Mouse (Mus musculus): ENCODE measurements around the gene 1500009C09Rik.

1500009C09Rik gene

DNA sequence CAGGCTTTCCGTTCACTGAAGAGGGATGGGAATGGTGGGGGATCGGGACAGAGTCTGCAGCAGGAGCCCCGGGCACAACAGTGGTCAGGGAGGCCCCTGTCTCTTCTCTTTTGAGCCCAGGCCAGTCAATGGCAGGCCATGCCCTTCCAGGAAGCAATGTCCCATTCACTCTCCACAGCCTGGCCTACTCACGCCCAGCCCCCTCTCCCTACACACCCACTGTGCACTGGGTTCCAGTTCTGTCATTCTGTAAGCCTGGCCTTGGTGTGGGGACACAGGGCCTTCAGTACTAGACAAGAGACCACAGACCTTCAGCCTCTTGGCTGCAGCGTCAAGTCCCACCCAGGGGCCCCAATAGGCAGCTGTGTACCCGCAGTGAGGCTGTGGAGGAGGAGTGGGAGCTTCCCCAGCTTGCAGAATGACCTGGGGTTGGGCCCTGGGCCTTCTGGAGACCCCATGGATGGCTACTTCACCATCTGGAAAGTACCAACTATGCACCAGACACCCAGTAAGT, 22.0 kb upstream of the 1500009C09Rik start:
- CTCF ChIA-PET: interaction anchor here in 2 of 4 experiments (0.9 to 1.6 kb wide), 3 partner anchors 11 to 149 kb away, joined by 3 to 5 read pairs (median 3); no protein-coding TSS in a partner anchor
- POLR2A ChIA-PET: interaction anchor here in 2 of 4 experiments (0.5 to 9.1 kb wide), 15 partner anchors 9 to 189 kb away, joined by 3 to 117 read pairs (median 4); partner anchors contain the start of genes Srebf2 (in 2 of the 2), Tnfrsf13c (in 2 of the 2), Cenpm (in 1 of the 2) and Shisa8 (in 1 of the 2)

DNA sequence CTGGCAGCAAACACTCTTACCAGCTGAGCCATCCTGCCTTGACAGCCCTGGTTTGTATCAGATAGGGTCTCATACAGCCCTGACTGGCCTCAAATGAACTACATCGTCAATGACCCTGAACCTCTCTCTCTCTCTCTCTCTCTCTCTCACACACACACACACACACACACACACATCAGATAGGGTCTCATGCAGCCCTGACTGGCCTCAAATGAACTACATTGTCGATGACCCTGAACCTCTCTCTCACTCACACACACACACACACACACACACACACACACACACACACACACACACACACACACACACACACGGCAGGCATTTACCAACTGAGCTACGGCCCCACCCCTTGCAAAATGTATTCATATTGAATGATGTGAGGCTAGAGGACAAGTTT, 21.1 kb upstream of the 1500009C09Rik start:
- CTCF ChIA-PET: interaction anchor here in 3 of 4 experiments (0.6 to 5.1 kb wide), 11 partner anchors 9 to 814 kb away, joined by 3 to 57 read pairs (median 5); partner anchors contain the start of genes Srebf2 (in 1 of the 3) and Tnfrsf13c (in 1 of the 3)
- POLR2A ChIA-PET: interaction anchor here (0.7 to 9.1 kb wide), 28 partner anchors 9 to 270 kb away, joined by 3 to 117 read pairs (median 4); partner anchors contain the start of genes Cenpm (in 2 of the 4), Shisa8 (in 2 of the 4), Srebf2 (in 2 of the 4) and Tnfrsf13c (in 2 of the 4)

DNA sequence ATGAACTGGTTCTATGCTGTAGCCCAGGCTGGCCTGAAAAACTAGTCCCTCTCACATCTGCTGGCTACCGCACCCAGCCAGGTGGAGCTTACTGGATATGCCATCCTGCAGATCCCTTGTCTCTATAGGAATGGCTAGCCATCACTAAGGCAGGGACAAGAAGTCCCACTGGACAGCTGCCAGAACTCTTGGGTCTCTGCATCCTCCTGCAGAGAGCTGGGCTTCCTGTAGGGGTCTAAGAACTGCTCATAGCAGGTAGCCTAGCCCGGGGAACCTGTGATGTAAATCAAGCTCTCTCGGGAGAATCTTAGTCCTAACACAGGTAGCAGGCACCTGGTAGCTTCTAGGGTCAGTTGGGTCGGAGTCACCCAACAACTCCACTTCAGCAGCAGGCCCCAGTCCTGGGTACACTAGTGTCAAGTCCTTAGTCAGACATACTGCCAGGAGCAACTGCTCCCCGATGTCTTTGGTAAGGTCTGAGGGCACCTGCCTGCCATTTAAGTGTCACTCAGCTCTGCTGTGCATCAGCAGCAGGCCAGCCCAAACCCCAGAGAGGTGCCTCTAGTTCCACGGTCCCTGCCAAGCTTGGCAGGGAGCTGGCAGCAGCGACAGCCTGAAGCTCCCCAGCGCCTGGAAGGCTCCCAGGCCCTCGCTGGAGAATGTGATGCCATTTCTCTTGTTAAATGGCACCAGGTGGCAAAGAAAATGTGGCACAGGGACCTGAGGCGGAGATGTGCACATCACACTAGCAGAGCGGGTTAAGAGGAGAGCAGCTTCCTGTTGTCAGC, 20.4 kb upstream of the 1500009C09Rik start:
- ChIA-PET POLR2A (interaction anchor here (0.5 to 9.1 kb wide), 38 partner anchors 9 to 306 kb away, joined by 3 to 117 read pairs (median 4); partner anchors contain the start of genes Cenpm (in 2 of the 4), Srebf2 (in 2 of the 4), Tnfrsf13c (in 2 of the 4) and Ccdc134 (in 1 of the 4)), CTCF (interaction anchor here in 3 of 4 experiments (0.6 to 5.1 kb wide), 16 partner anchors 9 to 813 kb away, joined by 3 to 57 read pairs (median 4); partner anchors contain the start of genes Srebf2 (in 1 of the 3) and Tnfrsf13c (in 1 of the 3))

DNA sequence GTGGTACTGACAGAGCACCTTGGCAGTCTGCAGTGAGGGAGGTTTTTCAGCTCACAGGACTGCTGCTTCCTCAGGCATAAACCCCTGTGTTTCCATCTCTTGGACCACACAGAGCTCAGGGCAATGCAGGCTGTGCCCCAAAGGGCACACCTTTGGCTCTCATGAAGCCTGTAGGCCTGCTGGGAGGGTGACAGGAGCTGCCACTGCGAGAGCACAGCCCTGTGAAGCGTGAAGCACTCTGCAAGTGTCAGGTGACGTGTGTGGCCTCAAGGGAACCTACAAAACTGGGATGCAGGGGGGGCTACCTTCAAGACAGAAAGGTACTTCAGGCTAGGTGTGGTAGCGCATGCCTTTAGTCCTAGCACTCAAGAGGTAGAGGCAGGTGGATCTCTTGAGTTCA, 19.5 kb upstream of the 1500009C09Rik start:
- CTCF ChIA-PET: interaction anchor here (0.7 to 5.1 kb wide), 12 partner anchors 11 to 167 kb away, joined by 3 to 57 read pairs (median 4); partner anchors contain the start of gene Tnfrsf13c (in 1 of the 4)
- POLR2A ChIA-PET: interaction anchor here (0.5 to 9.1 kb wide), 33 partner anchors 8 to 307 kb away, joined by 3 to 117 read pairs (median 5); partner anchors contain the start of genes Cenpm (in 2 of the 4), Srebf2 (in 2 of the 4), Tnfrsf13c (in 2 of the 4) and Naga (in 1 of the 4)

DNA sequence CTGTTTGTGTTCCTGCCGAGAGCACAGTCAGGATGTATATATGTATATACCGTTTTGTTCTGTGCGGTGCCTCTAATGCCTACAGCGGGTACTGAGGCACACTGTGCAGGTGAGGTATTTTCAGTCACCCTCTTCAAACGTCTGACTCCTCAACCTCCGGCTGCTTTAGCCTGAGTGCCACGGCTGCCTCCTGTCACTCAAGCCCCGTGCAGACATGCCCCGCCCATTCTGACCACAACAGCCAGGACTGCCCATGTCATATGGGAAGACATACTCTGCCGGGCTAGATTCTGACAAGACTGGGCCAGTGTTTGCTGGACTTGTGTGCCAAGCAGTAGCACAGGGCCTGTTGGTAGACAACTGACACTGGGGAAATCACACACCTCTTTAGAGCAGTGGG, 16.5 kb upstream of the 1500009C09Rik start:
- POLR2A ChIA-PET: interaction anchor here in 2 of 4 experiments (0.9 to 9.1 kb wide), 7 partner anchors 8 to 170 kb away, joined by 3 to 117 read pairs (median 51); partner anchors contain the start of genes Cenpm (in 2 of the 2) and Tnfrsf13c (in 2 of the 2)

DNA sequence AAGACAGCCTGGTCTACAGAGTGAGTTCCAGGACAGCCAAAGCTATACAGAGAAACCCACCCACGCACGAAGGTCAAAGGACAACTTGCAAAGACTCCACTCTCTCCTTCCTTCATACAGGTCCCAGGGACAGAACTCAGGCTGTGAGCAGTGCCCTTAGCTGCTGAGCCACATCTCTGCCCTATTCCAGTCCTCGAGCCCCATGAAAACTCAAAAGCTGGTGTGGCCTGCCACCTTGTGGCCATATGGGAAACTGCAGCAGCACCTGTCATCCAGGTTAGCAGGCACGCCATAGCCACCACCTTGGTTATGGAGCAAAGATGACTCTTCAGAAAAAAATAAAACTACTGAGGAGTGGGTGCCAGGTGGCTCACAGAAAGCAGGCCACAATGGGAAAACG, 15.6 kb upstream of the 1500009C09Rik start:
- POLR2A ChIA-PET: interaction anchor here (0.7 to 8.9 kb wide), 24 partner anchors 9 to 201 kb away, joined by 3 to 117 read pairs (median 4); partner anchors contain the start of genes Srebf2 (in 2 of the 4), Shisa8 (in 1 of the 4) and Tnfrsf13c (in 1 of the 4)
- CTCF ChIA-PET: interaction anchor here (0.5 to 2.5 kb wide), 76 partner anchors 8 to 461 kb away, joined by 3 to 36 read pairs (median 4); partner anchors contain the start of genes Srebf2 (in 4 of the 4), 1500009C09Rik (in 2 of the 4) and Tnfrsf13c (in 2 of the 4)

More for the DNA sequence above, 16.5 kb upstream of the 1500009C09Rik start:
- CTCF ChIA-PET: interaction anchor here in 2 of 4 experiments (0.7 to 5.1 kb wide), 5 partner anchors 15 to 170 kb away, joined by 4 to 57 read pairs (median 10); partner anchors contain the start of gene Tnfrsf13c (in 1 of the 2)

DNA sequence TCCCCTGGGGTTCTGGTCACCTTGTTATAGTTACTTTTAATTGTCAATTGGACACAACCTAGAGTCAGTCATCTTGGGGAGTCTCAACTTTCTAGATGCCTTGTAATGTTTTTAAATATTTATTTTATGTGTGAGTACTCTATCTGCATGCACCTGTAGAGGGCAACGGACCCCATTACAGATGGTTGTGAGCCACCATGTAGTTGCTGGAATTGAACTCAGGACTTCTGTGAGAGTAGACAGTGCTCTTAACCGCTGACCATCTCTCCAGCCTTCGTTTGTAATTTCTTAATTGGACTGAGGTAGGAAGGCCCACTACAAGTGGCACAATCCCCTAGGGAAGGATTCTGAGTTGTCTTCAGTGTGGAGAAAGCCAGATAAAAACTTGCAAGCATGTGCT, 8.9 kb upstream of the 1500009C09Rik start:
- ChIA-PET CTCF (interaction anchor here in 3 of 4 experiments (0.6 to 1.3 kb wide), 6 partner anchors 16 to 209 kb away, joined by 3 to 7 read pairs (median 4); partner anchors contain the start of gene Desi1 (in 1 of the 3)), POLR2A (interaction anchor here in 3 of 4 experiments (0.6 to 7.8 kb wide), 26 partner anchors 9 to 907 kb away, joined by 3 to 64 read pairs (median 6); partner anchors contain the start of genes Srebf2 (in 3 of the 3), 1500009C09Rik (in 2 of the 3), Ndufa6 (in 1 of the 3) and Sept3 (in 1 of the 3))

DNA sequence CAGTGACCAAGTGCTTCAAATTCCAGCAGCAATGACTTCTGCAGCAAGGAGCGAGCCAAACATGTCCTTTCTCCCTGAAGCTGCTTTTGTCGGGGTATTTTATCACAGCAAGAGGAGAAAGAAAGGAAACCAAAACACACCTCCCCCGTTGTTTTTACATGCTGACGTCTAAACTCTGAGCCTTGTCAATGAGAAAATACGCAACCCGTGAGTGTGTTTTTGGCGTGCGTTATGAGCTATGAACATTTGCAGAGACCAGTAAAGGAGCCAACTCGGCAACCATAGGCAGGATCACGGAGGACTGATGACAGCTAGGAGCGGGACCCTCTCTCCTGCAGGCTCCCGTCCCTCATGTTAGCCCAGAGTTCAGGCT, 8.5 kb upstream of the 1500009C09Rik start:
- ChIA-PET CTCF (interaction anchor here in 2 of 4 experiments (0.8 to 1.3 kb wide), 4 partner anchors 12 to 22 kb away, joined by 3 to 5 read pairs (median 4); no protein-coding TSS in a partner anchor), POLR2A (interaction anchor here in 3 of 4 experiments (0.6 to 7.8 kb wide), 34 partner anchors 8 to 906 kb away, joined by 3 to 64 read pairs (median 4); partner anchors contain the start of genes Srebf2 (in 3 of the 3), 1500009C09Rik (in 2 of the 3), Ndufa6 (in 1 of the 3) and Poldip3 (in 1 of the 3))

DNA sequence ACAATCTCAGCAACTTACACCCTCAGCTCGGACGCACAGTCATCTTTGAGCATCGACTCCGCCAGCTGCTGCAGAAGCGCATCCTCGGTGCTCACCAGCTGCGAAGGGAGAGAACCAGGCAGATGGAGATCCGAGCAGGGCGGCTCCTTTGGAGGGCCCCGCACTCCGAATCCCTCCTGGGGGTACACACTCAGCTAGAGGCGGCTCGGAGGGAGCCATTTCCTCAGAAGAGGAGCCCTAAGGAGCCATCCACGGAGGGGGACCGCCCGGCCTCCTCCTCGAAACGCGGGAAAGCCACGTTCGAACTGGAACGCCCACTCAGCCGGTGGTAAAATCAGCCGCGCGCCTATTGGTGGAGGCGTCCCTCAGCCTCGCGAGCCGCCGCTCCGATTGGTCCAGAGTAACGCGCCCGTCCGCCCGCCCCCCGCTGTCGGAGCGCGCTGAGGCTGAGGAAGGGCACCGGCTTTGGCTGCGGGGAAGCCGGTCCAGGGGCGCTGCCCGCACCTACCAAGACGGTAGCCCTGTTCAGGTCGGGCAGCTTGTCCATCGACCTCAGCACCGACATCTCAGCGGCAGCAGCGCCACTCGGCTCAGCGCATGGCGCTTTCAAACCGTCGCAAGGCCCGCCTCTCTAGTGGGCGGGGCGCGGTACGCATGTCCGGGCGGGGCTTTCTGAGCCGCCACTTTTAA, 7.9 kb upstream of the 1500009C09Rik start, which contains the start of gene Cenpm:
Cenpm (minus strand) TSS at position 634 of the 690 bp plus-strand sequence.
- ChIA-PET CTCF (interaction anchor here in 2 of 4 experiments (0.8 to 1.3 kb wide), 4 partner anchors 11 to 22 kb away, joined by 3 to 5 read pairs (median 4); no protein-coding TSS in a partner anchor), POLR2A (interaction anchor here in 3 of 4 experiments (0.6 to 7.8 kb wide), 37 partner anchors 8 to 905 kb away, joined by 3 to 64 read pairs (median 4); partner anchors contain the start of genes Srebf2 (in 3 of the 3), 1500009C09Rik (in 2 of the 3), Shisa8 (in 2 of the 3) and Naga (in 1 of the 3))

DNA sequence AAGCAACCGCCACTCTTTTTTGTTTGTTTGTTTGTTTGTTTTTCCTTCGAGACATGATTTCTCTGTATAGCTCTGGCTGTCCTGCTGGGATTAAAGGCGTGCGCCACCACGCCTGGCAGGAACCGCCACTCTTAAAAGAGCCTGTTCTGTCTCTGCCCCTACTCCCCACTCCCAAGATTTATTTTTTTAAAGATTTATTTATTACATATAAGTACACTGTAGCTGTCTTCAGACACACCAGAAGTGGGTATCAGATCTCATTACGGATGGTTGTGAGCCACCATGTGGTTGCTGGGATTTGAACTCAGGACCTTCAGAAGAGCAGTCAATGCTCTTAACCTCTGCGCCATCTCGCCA, 7.4 kb upstream of the 1500009C09Rik start:
- ChIA-PET CTCF (interaction anchor here in 1 of 4 experiments (1.3 kb wide), 1 partner anchor 21 kb away, joined by 4 read pairs; no protein-coding TSS in a partner anchor), POLR2A (interaction anchor here in 3 of 4 experiments (0.8 to 7.8 kb wide), 29 partner anchors 8 to 905 kb away, joined by 3 to 64 read pairs (median 6); partner anchors contain the start of genes Srebf2 (in 3 of the 3), 1500009C09Rik (in 1 of the 3), Naga (in 1 of the 3) and Ndufa6 (in 1 of the 3))

DNA sequence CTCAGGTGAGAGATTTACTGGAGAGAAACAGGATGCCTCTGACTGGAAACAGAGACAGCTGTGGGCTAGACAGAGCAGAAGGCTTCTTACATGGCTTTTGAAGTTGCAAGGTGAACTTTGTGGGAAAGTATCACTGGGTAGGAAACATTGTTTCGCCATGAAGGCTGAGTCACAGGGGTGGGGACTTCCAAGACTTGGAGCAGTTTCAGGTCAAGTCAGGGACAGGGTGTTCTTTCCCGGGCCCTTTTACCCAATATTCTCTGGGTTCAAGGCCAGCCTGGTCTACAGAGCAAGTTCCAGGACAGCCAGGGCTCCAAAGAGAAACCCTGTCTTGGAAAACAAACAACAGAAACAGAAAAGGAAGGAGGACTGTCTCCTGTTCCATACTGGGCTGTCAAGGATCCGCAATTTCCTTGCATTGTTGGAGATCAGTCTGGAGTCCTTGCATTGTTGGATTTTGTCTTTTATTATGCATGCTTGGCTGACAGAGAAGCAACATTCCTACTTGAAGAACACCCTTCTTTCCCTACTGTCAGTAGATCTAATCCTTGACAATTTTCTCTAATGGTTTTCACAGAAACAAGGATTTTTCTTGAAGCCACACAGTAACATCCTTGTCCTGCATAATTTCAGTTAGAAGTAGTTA, 4.9 kb upstream of the 1500009C09Rik start:
- POLR2A ChIA-PET: interaction anchor here (0.6 to 7.8 kb wide), 33 partner anchors 8 to 1346 kb away, joined by 3 to 64 read pairs (median 7); partner anchors contain the start of genes Srebf2 (in 3 of the 4), Naga (in 2 of the 4), Pheta2 (in 2 of the 4) and Smdt1 (in 2 of the 4)

DNA sequence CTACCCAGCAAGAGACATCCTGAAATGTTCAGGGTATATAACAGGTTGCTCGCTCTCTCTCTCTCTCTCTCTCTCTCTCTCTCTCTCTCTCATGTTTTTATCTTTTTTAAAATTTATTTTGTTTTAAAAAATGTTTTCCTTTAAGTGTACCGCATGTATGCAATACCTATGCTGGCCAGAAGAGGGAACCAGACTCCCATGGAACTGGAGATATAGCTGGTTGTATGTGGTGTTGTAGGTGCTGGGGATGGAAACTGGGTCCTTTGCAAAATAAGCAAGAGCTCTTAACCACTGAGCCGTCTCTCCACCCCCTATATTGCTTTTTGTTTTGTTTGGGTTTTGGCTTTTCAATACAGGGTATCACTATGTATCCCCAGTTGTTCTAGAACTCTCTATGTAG, 618 bp upstream of the 1500009C09Rik start:
- CTCF ChIA-PET: interaction anchor here (0.6 to 3.3 kb wide), 50 partner anchors 8 to 1177 kb away, joined by 3 to 28 read pairs (median 4); partner anchors contain the start of genes Sept3 (in 1 of the 4) and Wbp2nl (in 1 of the 4)
- POLR2A ChIA-PET: interaction anchor here (0.6 to 5.9 kb wide), 23 partner anchors 7 to 801 kb away, joined by 3 to 24 read pairs (median 4); partner anchors contain the start of genes Srebf2 (in 2 of the 4), Cenpm (in 1 of the 4), Naga (in 1 of the 4) and Ndufa6 (in 1 of the 4)

More for the DNA sequence above, 4.9 kb upstream of the 1500009C09Rik start:
- CTCF ChIA-PET: interaction anchor here (0.6 to 2.2 kb wide), 8 partner anchors 10 to 118 kb away, joined by 3 to 13 read pairs (median 6); no protein-coding TSS in a partner anchor

DNA sequence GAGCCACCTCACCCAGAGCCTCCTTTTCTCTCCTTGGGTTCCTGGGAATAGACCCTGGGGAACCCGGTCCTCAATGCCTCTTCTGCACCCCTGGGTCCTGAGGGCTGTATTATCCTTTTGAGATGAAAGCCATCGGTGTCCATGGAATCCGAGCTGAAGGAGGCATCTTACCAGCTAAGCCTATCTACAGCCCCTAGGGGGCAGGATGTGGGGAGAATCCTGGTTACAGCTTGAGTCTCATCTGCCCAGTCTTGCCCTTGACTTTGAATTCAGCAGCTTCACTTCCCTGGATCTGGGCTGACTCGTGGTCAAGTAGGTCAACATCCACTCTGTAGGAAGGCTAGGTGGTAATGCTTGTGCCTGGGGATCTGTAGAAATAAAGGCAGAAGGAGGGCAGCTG, 3.1 kb downstream of the 1500009C09Rik start:
- ChIA-PET POLR2A (interaction anchor here (0.6 to 5.9 kb wide), 25 partner anchors 9 to 993 kb away, joined by 3 to 24 read pairs (median 3); partner anchors contain the start of genes Cenpm (in 3 of the 4), Poldip3 (in 2 of the 4), Ccdc134 (in 1 of the 4) and Srebf2 (in 1 of the 4)), CTCF (interaction anchor here (0.5 to 8.1 kb wide), 40 partner anchors 9 to 831 kb away, joined by 3 to 45 read pairs (median 3); partner anchors contain the start of genes Cenpm (in 1 of the 4), Sept3 (in 1 of the 4) and Wbp2nl (in 1 of the 4))

DNA sequence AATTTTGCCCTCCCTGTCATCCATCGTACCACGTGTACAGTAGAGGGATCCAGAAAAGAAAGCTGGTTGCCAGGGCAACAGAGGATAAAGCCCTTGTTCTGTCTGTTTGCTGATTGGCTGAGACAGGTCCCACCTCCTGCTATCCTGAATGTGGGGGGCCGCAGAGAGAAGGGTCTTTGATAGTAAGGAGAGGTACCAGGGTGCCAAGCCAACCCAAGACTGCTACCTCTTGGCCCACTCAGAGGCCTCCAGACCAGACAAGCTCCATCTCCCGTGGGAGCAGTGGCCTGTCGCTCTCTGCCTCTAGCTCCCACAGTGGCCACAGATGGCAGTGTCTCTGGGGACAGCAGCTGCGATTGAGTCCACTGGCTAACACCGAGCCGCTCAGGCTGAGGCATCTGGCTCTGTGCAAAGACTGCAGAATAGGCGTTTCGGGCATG, 3.8 kb downstream of the 1500009C09Rik start:
- ChIA-PET POLR2A (interaction anchor here (0.6 to 5.9 kb wide), 18 partner anchors 8 to 1494 kb away, joined by 3 to 24 read pairs (median 3); partner anchors contain the start of genes Cenpm (in 3 of the 4), Ccdc134 (in 1 of the 4), Poldip3 (in 1 of the 4) and Wbp2nl (in 1 of the 4)), CTCF (interaction anchor here (0.6 to 8.1 kb wide), 31 partner anchors 10 to 830 kb away, joined by 3 to 45 read pairs (median 3); partner anchors contain the start of genes Cenpm (in 1 of the 4), Sept3 (in 1 of the 4) and Wbp2nl (in 1 of the 4))
